Mouse (Mus musculus): ENCODE measurements around the gene LTO1. TPM values are rescaled to one million over a fixed set of nuclear protein-coding genes. Genes with fewer than 3 reads are reported as not detected.

The LTO1 gene
- polyA plus RNA-seq, 1 experiment: 17.7 TPM

DNA sequence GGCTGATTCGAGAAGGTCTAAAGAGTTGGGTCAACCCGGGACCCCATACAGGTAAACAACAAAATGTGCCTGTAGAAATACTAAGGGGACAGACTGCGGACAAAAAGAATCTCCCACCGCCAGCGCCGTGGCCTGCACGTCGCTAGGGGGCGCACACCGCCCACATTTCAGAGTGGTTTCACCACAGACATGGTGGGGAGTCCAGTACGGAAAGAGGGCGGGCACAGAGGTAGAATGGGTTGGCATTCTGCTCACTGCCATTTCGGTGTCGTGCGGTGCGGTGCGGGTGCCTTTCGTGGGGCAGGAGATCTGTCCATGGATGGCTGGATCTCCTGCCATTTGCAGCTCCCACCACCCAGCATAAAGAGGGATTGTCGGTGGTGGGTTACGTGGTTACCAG is 22.6 kb downstream of the LTO1 start:
- under 1% methylated on average over 20 of the region's 20 CpGs for WGBS
- DNase-seq: peak; percentile 90
- H3K4me1 ChIP-seq (ENCODE audit: control insufficient read depth, insufficient read depth, low read length): peaks cover 3% of the 10 kb centered on the region
- TF ChIP-seq POLR2A (IDR thresholded peaks at IDR 0.05; ENCODE audit: borderline replicate concordance, extremely low read depth, low read depth, low read length): peak; percentile 42; the same call in 1 of the 2 replicates
- peak; percentile 92 for TF ChIP-seq CTCF (IDR thresholded peaks at IDR 0.05; ENCODE audit: insufficient read depth, low read length)
- peak overlapping the region; percentile 56 for H3K4me3 ChIP-seq (replicated peaks; ENCODE audit: extremely low read depth, low read depth, low read length)

DNA sequence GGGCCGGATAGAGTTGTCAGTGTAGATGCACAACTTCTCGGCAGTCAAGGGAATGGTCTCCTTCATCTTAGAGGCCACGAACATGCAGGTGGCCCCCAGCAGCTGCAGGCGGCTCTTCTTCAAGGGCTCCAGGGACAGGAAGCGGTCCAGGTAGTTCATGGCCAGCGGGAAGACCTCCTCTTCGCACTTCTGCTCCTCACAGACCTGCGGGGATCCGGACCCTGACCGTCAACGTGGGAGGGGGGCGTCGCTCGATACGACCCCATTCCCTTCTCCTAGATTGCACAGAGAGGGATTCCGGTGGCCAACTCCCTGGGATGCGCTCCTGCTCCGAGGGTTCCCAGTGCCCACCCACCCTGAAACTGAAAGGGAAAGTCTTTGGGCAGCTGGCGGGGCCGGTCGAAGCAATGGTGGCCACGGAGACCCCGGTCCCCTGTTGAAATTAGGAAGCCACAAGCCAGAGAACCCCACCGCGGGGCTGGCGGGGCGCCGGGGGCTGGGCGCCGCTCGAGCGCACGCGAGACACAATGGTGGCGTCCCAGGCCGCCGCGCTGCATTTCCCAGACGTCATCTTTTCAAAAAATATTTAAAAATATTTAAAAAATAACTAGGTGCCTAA is 23.1 kb downstream of the LTO1 start:
- TF ChIP-seq CTCF (IDR thresholded peaks at IDR 0.05; ENCODE audit: insufficient read depth, low read length) (no peak), POLR2A (IDR thresholded peaks at IDR 0.05; ENCODE audit: borderline replicate concordance, extremely low read depth, low read depth, low read length) (no peak)
- Histone ChIP-seq H3K4me1 (ENCODE audit: control insufficient read depth, insufficient read depth, low read length) (peaks cover 3% of the 10 kb centered on the region), H3K4me3 (replicated peaks; ENCODE audit: extremely low read depth, low read depth, low read length) (peak overlapping the region; percentile 56)
- 1% methylated on average over 39 of the region's 39 CpGs for WGBS
- no peak for DNase-seq

- Histone ChIP-seq H3K4me3 (replicated peaks; ENCODE audit: extremely low read depth, low read depth, low read length) (peak overlapping the region; percentile 93), H3K4me1 (ENCODE audit: control insufficient read depth, insufficient read depth, low read length) (peaks cover 6% of the 10 kb centered on the region)
- TF ChIP-seq POLR2A (IDR thresholded peaks at IDR 0.05; ENCODE audit: borderline replicate concordance, extremely low read depth, low read depth, low read length) (no peak), CTCF (IDR thresholded peaks at IDR 0.05; ENCODE audit: insufficient read depth, low read length) (no peak)
- peak; percentile 40 for DNase-seq
- WGBS: under 1% methylated on average over 32 of the region's 32 CpGs
Observed at GRCm38 (mm10) chr7:144938661-144939343, 23.9 kb downstream of the LTO1 start.

DNA sequence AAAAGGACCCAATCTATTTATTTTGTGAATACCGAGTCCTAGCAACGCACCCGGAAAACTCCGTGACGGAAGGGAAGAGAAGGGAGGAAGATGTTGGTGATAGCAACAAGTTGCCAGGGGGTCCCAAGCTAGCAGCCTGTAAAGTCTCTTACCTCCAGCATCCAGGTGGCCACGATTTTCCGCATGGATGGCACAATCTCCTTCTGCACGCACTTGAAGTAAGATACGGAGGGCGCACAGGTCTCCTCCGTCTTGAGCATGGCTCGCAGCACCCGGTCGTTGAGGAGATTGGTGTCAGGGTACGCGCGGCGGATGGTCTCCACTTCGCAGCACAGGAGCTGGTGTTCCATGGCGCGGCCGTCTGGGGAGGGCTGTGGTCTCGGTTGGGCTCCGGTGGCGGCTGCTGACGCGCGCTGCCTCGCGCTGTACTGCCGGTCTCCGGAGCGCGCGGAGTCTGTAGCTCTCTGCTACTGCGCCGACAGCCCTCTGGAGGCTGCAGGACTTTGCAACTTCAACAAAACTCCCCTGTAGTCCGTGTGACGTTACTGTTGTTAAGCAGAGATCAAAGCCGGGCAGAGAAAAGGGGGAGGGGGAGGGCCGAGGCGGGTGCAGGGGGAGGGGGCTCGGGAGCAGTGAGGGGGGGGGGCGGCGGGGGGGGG is 24.6 kb downstream of the LTO1 start, which contains the start of gene Ccnd1:
Gene Ccnd1, minus strand, starts transcription at position 582 of the 659 bp plus-strand sequence.
- Histone ChIP-seq H3K4me3 (replicated peaks; ENCODE audit: extremely low read depth, low read depth, low read length) (peak within 1 kb of the TSS; percentile 93), H3K4me1 (ENCODE audit: control insufficient read depth, insufficient read depth, low read length) (peaks cover 6% of the 10 kb centered on the region)
- peak; percentile 71 for DNase-seq
- TF ChIP-seq CTCF (IDR thresholded peaks at IDR 0.05; ENCODE audit: insufficient read depth, low read length) (0 out of 2 replicates have a peak, but pooled peaks have one; percentile 8), POLR2A (IDR thresholded peaks at IDR 0.05; ENCODE audit: borderline replicate concordance, extremely low read depth, low read depth, low read length) (peak; percentile 71; the same call in 1 of the 2 replicates)
- under 1% methylated on average over 39 of the region's 45 CpGs for WGBS

GRCm38 (mm10) chr7:144940003-144940571 is 25.2 kb downstream of the LTO1 start:
- peaks cover 6% of the 10 kb centered on the region for H3K4me1 ChIP-seq (ENCODE audit: control insufficient read depth, insufficient read depth, low read length)
- TF ChIP-seq CTCF (IDR thresholded peaks at IDR 0.05; ENCODE audit: insufficient read depth, low read length) (no peak), POLR2A (IDR thresholded peaks at IDR 0.05; ENCODE audit: borderline replicate concordance, extremely low read depth, low read depth, low read length) (no peak)
- H3K4me3 ChIP-seq (replicated peaks; ENCODE audit: extremely low read depth, low read depth, low read length): peak overlapping the region; percentile 57
- DNase-seq: peak; percentile 47
- 1% methylated on average over 22 of the region's 22 CpGs for WGBS

- no peak for DNase-seq
- H3K4me1 ChIP-seq (ENCODE audit: control insufficient read depth, insufficient read depth, low read length): peaks cover 6% of the 10 kb centered on the region
- no peak for TF ChIP-seq CTCF (IDR thresholded peaks at IDR 0.05; ENCODE audit: insufficient read depth, low read length)
- no peak for TF ChIP-seq POLR2A (IDR thresholded peaks at IDR 0.05; ENCODE audit: borderline replicate concordance, extremely low read depth, low read depth, low read length)
- H3K4me3 ChIP-seq (replicated peaks; ENCODE audit: extremely low read depth, low read depth, low read length): no peak overlapping the region
- 4% methylated on average over 11 of the region's 11 CpGs for WGBS
Observed at GRCm38 (mm10) chr7:144940585-144940984, 25.7 kb downstream of the LTO1 start.

DNA sequence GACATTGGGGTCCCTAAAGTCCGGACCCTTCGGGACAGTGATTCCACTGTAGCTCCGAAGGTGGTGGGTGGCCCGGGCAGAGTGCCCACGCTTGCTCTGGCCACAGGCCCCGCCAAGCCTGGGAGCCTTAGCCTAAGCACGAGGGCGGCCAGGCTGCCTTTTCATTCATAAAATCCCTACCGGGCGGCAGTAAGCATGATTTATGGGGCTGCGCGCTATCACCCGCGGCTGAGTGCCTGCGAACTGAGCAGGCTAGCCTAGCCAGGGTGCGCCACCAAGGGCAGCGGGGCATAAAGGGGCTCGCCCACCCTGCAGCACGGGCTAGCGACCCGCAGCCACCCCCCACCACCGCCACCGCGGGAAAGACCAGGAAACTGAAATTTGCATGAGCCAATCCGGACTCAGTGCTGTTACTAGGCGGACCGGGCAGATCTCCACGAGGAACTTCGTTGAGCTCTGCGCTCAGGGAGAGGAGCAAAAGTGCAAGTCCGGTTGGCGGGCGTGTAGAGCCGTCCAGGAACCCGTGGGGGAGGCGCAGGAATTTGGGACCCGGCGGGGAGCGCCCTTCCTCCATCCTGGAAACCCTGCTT is 26.4 kb downstream of the LTO1 start:
- WGBS: under 1% methylated on average over 39 of the region's 39 CpGs
- peaks cover 6% of the 10 kb centered on the region for H3K4me1 ChIP-seq (ENCODE audit: control insufficient read depth, insufficient read depth, low read length)
- peak overlapping the region; percentile 64 for H3K4me3 ChIP-seq (replicated peaks; ENCODE audit: extremely low read depth, low read depth, low read length)
- TF ChIP-seq CTCF (IDR thresholded peaks at IDR 0.05; ENCODE audit: insufficient read depth, low read length): no peak
- 0 out of 2 replicates have a peak, but pooled peaks have one; percentile 18 for TF ChIP-seq POLR2A (IDR thresholded peaks at IDR 0.05; ENCODE audit: borderline replicate concordance, extremely low read depth, low read depth, low read length)
- peak; percentile 81 for DNase-seq

DNA sequence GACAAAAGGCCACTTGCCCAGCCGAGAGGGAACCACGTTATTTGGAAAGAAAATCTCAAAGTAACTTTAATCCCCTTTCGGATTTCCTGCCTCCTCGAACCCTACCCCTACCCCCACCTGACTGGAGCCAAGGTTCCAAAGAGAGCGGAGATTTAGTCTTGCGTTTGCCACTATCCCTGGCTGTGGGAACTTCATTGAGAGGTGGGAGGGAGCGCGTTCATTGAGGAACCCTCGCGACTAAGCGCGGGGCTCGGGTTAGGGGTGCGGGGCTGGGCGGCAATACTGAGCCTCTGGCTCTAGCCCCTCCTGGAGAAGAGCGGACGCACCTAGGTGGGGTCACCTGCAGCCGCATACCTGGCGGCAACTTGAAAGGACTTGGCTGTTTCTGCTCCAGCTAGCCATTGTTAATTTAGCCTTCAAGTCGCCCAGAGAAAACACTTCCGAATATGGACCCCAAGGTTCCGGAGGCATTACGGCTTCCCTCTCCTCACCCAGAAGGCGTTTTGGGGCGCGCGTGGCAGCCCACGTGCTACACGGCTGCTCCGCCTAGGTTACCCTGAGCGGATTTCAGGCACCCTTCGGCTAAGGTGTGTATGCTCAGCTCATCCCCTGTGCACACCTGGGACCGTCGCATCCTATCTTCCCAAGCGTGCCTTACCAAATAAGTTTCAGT is 27.3 kb downstream of the LTO1 start:
- peak overlapping the region; percentile 33 for H3K4me3 ChIP-seq (replicated peaks; ENCODE audit: extremely low read depth, low read depth, low read length)

More for the DNA sequence above, 27.3 kb downstream of the LTO1 start:
- peak; percentile 43 for DNase-seq
- TF ChIP-seq CTCF (IDR thresholded peaks at IDR 0.05; ENCODE audit: insufficient read depth, low read length) (no peak), POLR2A (IDR thresholded peaks at IDR 0.05; ENCODE audit: borderline replicate concordance, extremely low read depth, low read depth, low read length) (no peak)
- H3K4me1 ChIP-seq (ENCODE audit: control insufficient read depth, insufficient read depth, low read length): peaks cover 6% of the 10 kb centered on the region
- 1% methylated on average over 35 of the region's 35 CpGs for WGBS

All from lung, adult 2 months (tissue).